Mouse (Mus musculus) left cerebral cortex, postnatal 4 days (tissue): ENCODE measurements around the gene Serpind1. TPM values are rescaled to one million over a fixed set of nuclear protein-coding genes. Genes with fewer than 3 reads are reported as not detected.

ENCODE experiments used
- DNase-seq: peaks from one replicate; pipeline ENCODE4 v3.0.0-alpha.2; 2022
- intact Hi-C: fragments of 180-260 bp; cut with DNase I; formaldehyde crosslinking; loops from one replicate; pipeline ENCODE4 v1.15.1; 2025
- total RNA-seq, 2 experiments: library from RNA; stranded (reverse); gene quantifications; 2 replicates each; pipeline ENCODE4 v1.2.3; 2021

Gene Serpind1
- total RNA-seq, 2 experiments from 2014 or later, result 2.7 to 2.8 TPM

DNA sequence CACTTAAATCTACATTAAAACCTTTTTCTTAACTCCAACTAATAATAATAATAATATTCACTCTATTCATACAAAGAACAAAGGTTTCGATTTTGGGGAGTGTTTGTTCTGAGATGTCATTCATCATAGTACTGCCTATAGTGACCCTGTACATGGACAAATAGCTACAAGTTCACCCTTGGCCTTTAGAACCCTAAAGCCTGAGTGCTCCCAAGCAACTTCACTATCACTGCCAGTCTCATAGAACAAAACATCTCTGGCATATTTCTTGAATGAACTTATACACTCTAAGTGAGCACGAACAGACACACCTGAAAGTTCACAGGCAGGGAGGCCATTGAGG, 14.6 kb downstream of the Serpind1 start:
- no peak for DNase-seq
- intact Hi-C loops, result no loop called here

DNA sequence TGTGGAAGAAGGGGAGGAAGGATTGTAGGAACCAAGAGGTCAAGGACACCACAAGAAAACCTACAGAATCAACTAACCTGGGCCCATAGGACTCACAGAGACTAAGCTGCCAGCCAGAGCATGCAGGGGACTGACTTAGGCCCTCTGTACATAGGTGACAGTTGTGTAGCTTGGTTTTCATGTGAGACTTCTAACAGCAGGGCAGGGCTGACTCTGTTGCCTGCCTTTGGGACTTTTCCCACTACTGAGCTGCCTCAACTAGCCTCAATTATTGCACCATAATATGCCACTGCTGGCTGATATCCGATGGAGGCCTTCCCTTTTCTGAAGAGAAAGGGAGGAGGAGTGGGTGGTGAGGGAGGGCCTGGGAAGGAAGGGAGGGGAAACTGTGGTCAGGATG, 15.6 kb downstream of the Serpind1 start:
- intact Hi-C loops, result no loop called here
- DNase-seq, result no peak

DNA sequence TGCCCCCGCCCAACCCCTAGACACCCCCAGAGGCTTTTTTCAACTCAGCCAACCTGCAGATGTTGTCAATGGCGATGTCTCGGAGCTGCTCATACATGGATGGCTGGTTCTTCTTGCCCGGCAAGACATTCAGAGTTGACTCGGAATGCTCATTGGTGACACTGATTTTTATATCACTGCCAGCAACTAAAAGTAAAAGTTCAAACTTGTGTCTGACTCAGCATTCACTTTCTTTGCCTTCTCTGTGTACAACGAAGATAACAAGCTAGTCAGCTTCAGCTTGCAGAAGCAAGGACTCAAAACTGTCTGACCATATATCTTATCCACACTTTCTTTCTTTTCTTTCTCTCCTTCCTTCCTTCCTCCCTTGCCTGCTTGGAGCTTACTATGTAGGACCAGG, 24.9 kb downstream of the Serpind1 start:
- DNase-seq, result no peak
- intact Hi-C loops, result no loop called here

DNA sequence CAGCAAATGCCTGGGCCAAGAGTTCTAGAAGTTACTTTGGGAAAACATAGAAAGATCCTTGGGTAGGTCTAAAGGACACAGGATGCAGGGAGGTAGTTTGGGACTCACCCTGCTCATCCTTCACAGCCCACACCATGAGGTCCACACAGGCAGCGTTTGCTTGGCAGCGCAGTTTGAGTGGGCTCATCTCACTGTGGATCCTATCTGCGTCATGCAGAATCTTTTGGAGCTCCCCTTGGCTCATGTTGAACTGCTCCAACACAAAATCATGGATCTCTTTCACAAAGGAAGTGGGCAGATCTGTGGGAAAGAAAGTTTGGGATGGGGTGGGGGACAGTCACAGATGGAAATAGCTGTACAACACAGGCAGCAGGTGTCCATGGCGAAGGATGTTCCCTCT, 27.6 kb downstream of the Serpind1 start:
- intact Hi-C loops, result no loop called here
- DNase-seq, result no peak

DNA sequence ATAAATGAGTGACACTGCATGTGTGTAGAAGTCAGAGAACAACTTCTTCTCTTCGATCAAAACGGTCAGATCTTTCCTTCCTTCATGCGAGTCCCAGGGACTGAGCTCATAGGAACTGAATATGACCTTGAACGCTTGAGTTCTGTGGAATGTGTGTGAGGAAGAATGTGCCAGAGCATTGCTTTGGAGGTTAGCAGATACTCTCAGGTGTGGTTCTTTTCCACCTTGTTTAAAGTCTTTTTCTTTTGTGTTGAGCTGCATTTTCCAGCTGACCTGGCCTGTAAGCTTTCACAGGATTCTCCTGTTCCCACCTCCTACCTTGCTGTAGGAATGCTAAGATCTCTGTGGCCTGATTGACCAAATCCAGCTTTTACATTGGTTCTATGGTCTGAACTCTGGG, 51.1 kb downstream of the Serpind1 start:
- intact Hi-C loops, result no loop called here
- no peak for DNase-seq

DNA sequence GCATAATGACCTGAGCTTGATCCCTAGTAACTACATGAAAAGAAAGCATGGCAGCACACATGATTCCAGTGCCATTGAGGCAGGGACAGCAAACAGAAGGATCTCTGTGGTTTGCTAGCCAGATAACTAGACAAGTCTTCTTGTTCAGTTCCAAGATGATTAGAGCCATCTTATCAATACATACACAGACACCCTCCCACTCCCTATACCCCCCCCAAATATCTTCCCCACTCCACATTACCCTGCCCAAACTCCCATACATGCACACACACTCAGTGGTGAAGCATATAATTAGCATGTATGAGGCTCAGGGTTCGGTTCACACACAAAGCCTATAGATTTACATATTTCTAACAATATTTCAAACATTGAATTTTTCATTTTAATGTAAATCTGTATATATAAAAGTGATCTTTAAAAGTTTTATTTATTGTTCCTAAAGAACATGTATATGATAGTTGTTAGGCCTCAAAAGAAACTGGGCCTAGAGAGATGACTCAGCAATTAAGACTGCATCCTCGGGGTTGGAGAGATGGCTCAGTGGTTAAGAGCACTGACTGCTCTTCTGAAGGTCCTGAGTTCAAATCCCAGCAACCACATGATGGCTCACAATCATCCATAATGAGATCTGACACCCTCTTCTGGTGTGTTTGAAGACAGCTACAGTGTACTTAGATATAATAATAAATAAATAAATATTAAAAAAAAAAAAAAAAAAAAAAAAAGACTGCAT, 52.6 kb downstream of the Serpind1 start:
- intact Hi-C loops, result no loop called here
- no peak for DNase-seq

DNA sequence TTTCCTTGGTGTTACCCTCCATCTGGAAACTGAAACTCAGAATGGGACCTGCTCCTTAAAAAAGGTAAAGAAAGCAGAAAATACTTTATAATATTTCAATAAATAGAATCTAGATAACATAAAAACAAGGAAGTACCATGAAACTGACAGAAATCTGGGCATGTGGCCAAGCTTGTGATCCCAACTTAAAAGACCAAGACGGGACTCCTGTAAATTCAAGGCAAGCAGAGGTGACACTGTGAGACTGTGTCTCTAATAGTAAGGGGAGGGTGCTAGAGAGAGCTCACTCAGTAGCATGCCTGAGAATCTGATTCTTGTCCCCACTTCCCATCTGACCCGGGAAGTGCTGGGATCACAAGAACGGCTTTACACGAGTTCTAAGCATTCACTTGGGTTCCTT, 61.6 kb downstream of the Serpind1 start:
- no peak for DNase-seq
- intact Hi-C loops, result no loop called here

Other genes with a start within 250 kb of the Serpind1 start
- 10 to 100 TPM; 88.3 to 91.9 TPM for gene Ppil2, start 220.1 kb upstream of the Serpind1 start, total RNA-seq
- gene 2610318N02Rik, start 206.2 kb upstream of the Serpind1 start, total RNA-seq, result 1 to 10 TPM; 4.8 to 6.1 TPM
- gene Sdf2l1, start 199.0 kb upstream of the Serpind1 start, total RNA-seq, result 10 to 100 TPM; 10.8 to 12.6 TPM
- gene Ydjc, start 186.8 kb upstream of the Serpind1 start, total RNA-seq, result 10 to 100 TPM; 71.3 to 74.5 TPM
- gene Ccdc116, start 184.1 kb upstream of the Serpind1 start, total RNA-seq, result 1 to 10 TPM; 8.9 to 9.3 TPM
- 100 to 1,000 TPM; 161 to 164 TPM for gene Ube2l3, start 128.7 kb upstream of the Serpind1 start, total RNA-seq
- 1 to 10 TPM; 2.8 to 3.2 TPM for gene Rimbp3, start 122.8 kb upstream of the Serpind1 start, total RNA-seq
- gene Hic2, start 97.8 kb upstream of the Serpind1 start, total RNA-seq, result 10 to 100 TPM; 11.5 to 13.1 TPM
- 10 to 100 TPM; 78.9 to 82.4 TPM for gene Tmem191c, start 55.3 kb upstream of the Serpind1 start, total RNA-seq
- gene Snap29, start 74.6 kb downstream of the Serpind1 start, total RNA-seq, result 10 to 100 TPM; 33.7 to 35.0 TPM
- gene Pi4ka, start 74.9 kb downstream of the Serpind1 start, total RNA-seq, result 100 to 1,000 TPM; 150 to 152 TPM
- gene Crkl, start 120.6 kb downstream of the Serpind1 start, total RNA-seq, result 10 to 100 TPM; 35.7 to 35.8 TPM
- gene Aifm3, start 158.2 kb downstream of the Serpind1 start, total RNA-seq, result 10 to 100 TPM in 1 of 2 experiments, 1 to 10 TPM in 1; 9.3 to 13.6 TPM
- gene Lztr1, start 177.3 kb downstream of the Serpind1 start, total RNA-seq, result 100 to 1,000 TPM; 158 to 182 TPM
- gene Thap7, start 199.8 kb downstream of the Serpind1 start, total RNA-seq, result 10 to 100 TPM; 34.5 to 36.4 TPM
- 1 to 10 TPM in 1 of 2 experiments, under 1 TPM in 1; 0.68 to 1.4 TPM for gene Lrrc74b, start 229.9 kb downstream of the Serpind1 start, total RNA-seq
- under 1 TPM; 0.36 to 0.68 TPM for gene P2rx6, start 230.5 kb downstream of the Serpind1 start, total RNA-seq